Mouse (Mus musculus): ENCODE results near the gene Pglyrp1.

DNA sequence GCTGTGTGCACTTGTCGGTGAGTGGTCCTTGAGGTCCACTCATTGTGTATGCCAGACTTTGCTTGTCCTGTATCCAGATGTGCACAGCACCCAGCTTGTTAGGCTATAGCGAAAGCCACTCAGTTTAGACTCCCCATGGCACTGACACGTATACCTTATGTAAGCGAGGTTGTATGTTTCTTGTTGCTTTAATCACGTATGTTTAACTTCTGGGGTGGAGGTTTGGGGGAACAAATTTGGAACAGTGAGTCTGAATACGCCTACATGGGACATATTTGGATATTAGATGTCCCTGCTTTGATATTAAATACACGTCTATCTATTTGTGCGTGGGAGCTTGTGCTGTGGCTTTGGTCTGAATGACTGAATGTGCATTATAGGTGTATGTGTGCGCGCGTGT lies 52.1 kb downstream of the Pglyrp1 start:
- TF ChIP-seq MAX (IDR thresholded peaks at IDR 0.05; ENCODE audit: low read depth) (no peak), POLR2AphosphoS2 (IDR thresholded peaks at IDR 0.05; ENCODE audit: insufficient read length, low read depth) (no peak), MYOG (IDR thresholded peaks at IDR 0.05; ENCODE audit: control insufficient read depth in 1 of 3, insufficient read depth in 1 of 3, insufficient read length in 2 of 3, low read depth in 2 of 3) (no peak), POLR2A (IDR thresholded peaks at IDR 0.05; ENCODE audit: insufficient read length, low read depth) (no peak), TCF12 (IDR thresholded peaks at IDR 0.05; ENCODE audit: insufficient read depth, poor library complexity, severe bottlenecking) (no peak), CEBPB (IDR thresholded peaks at IDR 0.05; ENCODE audit: insufficient read depth, poor library complexity, severe bottlenecking) (no peak)

All from myocyte (in vitro differentiated cells).